Mouse (Mus musculus) MEL (cell line): ENCODE measurements at regions not wholly inside any gene's neighbourhood (a gene's known extent, or its start where the extent isn't known, plus 50 kb on each side); places are given as distances from the start of the nearest gene placed in this dataset.
A peak's percentile ranks its signal among the peaks of the same experiment; 100 is the strongest.

Experiments used
- DNase-seq: peaks from one replicate; pipeline ENCODE4 v3.0.0; 2011; ENCODE audit warnings: low read depth, low spot score
- H3K27ac ChIP-seq: 2 replicates; pipeline ENCODE4 v1.5.1; 2012; ENCODE audit warnings: low read depth, mild to moderate bottlenecking, control low read depth, low read length, moderate library complexity; ENCODE audit not compliant: control insufficient read depth
- H3K27me3 ChIP-seq, 2 experiments: fragments of 150-350 bp in 1 of 2; sonication (generic) in 1 of 2; 2 replicates each; pipeline ENCODE4 v1.6.1; 2012; ENCODE audit warnings: low read length in 2 of 2, mild to moderate bottlenecking in 2 of 2, improper control_type of control experiment in 1 of 2, moderate library complexity in 1 of 2; ENCODE audit not compliant: insufficient read depth in 2 of 2, control insufficient read depth in 1 of 2
- H3K36me3 ChIP-seq, 2 experiments: 2 replicates each; pipeline ENCODE4 v1.6.1; 2012 to 2014; ENCODE audit warnings: low read length in 2 of 2, improper control_type of control experiment in 1 of 2, inconsistent platforms in 1 of 2, mild to moderate bottlenecking in 1 of 2; ENCODE audit not compliant: insufficient read depth in 2 of 2, control insufficient read depth in 1 of 2
- H3K4me1 ChIP-seq, 2 experiments: fragments of 150-350 bp in 1 of 2; sonication (generic) in 1 of 2; 2 replicates each; pipeline ENCODE4 v1.6.1; 2012; ENCODE audit warnings: low read length in 2 of 2, improper control_type of control experiment in 1 of 2, mild to moderate bottlenecking in 1 of 2; ENCODE audit not compliant: insufficient read depth in 2 of 2, control insufficient read depth in 1 of 2
- H3K4me3 ChIP-seq, 2 experiments: fragments of 150-350 bp in 1 of 2; sonication (generic) in 1 of 2; 2 replicates each; pipeline ENCODE4 v1.5.1; 2012; ENCODE audit warnings: low read depth in 2 of 2, low read length in 2 of 2, mild to moderate bottlenecking in 2 of 2, moderate library complexity in 2 of 2, control low read depth in 1 of 2, improper control_type of control experiment in 1 of 2; ENCODE audit not compliant: control insufficient read depth in 1 of 2, insufficient read depth in 1 of 2
- H3K79me2 ChIP-seq: 2 replicates; pipeline ENCODE4 v1.6.1; 2012; ENCODE audit warnings: mild to moderate bottlenecking, low read length, moderate library complexity; ENCODE audit not compliant: control insufficient read depth, poor library complexity, insufficient read depth
- H3K9ac ChIP-seq: 2 replicates; pipeline ENCODE4 v1.6.1; 2012; ENCODE audit warnings: low read depth, mild to moderate bottlenecking, control low read depth, low read length, moderate library complexity; ENCODE audit not compliant: control insufficient read depth, poor library complexity, severe bottlenecking
- H3K9me3 ChIP-seq: fragments of 150-350 bp; sonication (generic); replicated peaks from 2 replicates; pipeline ENCODE4 v1.6.1; 2012; ENCODE audit warnings: mild to moderate bottlenecking, low read length, improper control_type of control experiment, moderate library complexity; ENCODE audit not compliant: insufficient read depth
- CHD1 ChIP-seq: IDR thresholded peaks from 2 replicates; pipeline ENCODE4 v1.6.1; 2012; ENCODE audit warnings: low read depth, mild to moderate bottlenecking, inconsistent platforms, low read length, improper control_type of control experiment
- CHD2 ChIP-seq: IDR thresholded peaks from 2 replicates; pipeline ENCODE4 v1.6.1; 2011; ENCODE audit warnings: low read length, improper control_type of control experiment
- EP300 ChIP-seq, 2 experiments: IDR thresholded peaks; 2 replicates each; pipeline ENCODE4 v1.6.1; 2011; ENCODE audit warnings: improper control_type of control experiment in 2 of 2, low read length in 2 of 2, low read depth in 1 of 2, mild to moderate bottlenecking in 1 of 2
- ETS1 ChIP-seq: IDR thresholded peaks from 2 replicates; pipeline ENCODE4 v1.6.1; 2012; ENCODE audit warnings: low read depth, mild to moderate bottlenecking, inconsistent platforms, low read length, improper control_type of control experiment, moderate library complexity
- GABPA ChIP-seq: IDR thresholded peaks from 2 replicates; pipeline ENCODE4 v1.6.1; 2012; ENCODE audit warnings: low read depth, mild to moderate bottlenecking, inconsistent platforms, low read length, improper control_type of control experiment, moderate library complexity
- GATA1 ChIP-seq: IDR thresholded peaks from 2 replicates; pipeline ENCODE4 v1.6.1; 2011; ENCODE audit warnings: low read depth, low read length, improper control_type of control experiment
- KAT2A ChIP-seq: conservative IDR thresholded peaks from 2 replicates; pipeline ENCODE4 v1.6.1; 2012; ENCODE audit warnings: low read depth, low read length, improper control_type of control experiment, inconsistent platforms
- MAX ChIP-seq: IDR thresholded peaks from 2 replicates; pipeline ENCODE4 v1.6.1; 2011; ENCODE audit warnings: low read length, improper control_type of control experiment
- MAZ ChIP-seq: IDR thresholded peaks from 2 replicates; pipeline ENCODE4 v1.6.1; 2012; ENCODE audit warnings: low read depth, mild to moderate bottlenecking, inconsistent platforms, low read length, improper control_type of control experiment
- POLR2A ChIP-seq, 2 experiments: IDR thresholded peaks; 2 replicates each; pipeline ENCODE4 v1.6.1; 2011 to 2012; ENCODE audit warnings: low read length in 2 of 2, mild to moderate bottlenecking in 2 of 2, control low read depth in 1 of 2, improper control_type of control experiment in 1 of 2, low read depth in 1 of 2, moderate library complexity in 1 of 2; ENCODE audit not compliant: control insufficient read depth in 1 of 2, insufficient read depth in 1 of 2, poor library complexity in 1 of 2
- POLR2AphosphoS2 ChIP-seq: IDR thresholded peaks from 2 replicates; pipeline ENCODE4 v1.6.1; 2011; ENCODE audit warnings: low read length, improper control_type of control experiment
- POLR2AphosphoS5 ChIP-seq: IDR thresholded peaks from 2 replicates; pipeline ENCODE4 v1.6.1; 2012; ENCODE audit warnings: low read depth, borderline replicate concordance, mild to moderate bottlenecking, inconsistent platforms, low read length, moderate library complexity, mixed read lengths
- SIN3A ChIP-seq: IDR thresholded peaks from 2 replicates; pipeline ENCODE4 v1.6.1; 2012; ENCODE audit warnings: low read length, improper control_type of control experiment, inconsistent platforms
- SMC3 ChIP-seq: IDR thresholded peaks from 2 replicates; pipeline ENCODE4 v1.6.1; 2011; ENCODE audit warnings: low read depth, low read length, improper control_type of control experiment
- USF1 ChIP-seq: IDR thresholded peaks from 2 replicates; pipeline ENCODE4 v1.6.1; 2014; ENCODE audit warnings: low read depth, mild to moderate bottlenecking, inconsistent platforms, low read length, improper control_type of control experiment, moderate library complexity
- USF2 ChIP-seq, 2 experiments: IDR thresholded peaks; 2 replicates each; pipeline ENCODE4 v1.6.1; 2011 to 2012; ENCODE audit warnings: improper control_type of control experiment in 2 of 2, low read length in 2 of 2, borderline replicate concordance in 1 of 2, inconsistent platforms in 1 of 2, low read depth in 1 of 2, mild to moderate bottlenecking in 1 of 2; ENCODE audit not compliant: insufficient read depth in 1 of 2
- ZKSCAN1 ChIP-seq: IDR thresholded peaks from 2 replicates; pipeline ENCODE4 v1.6.1; 2012; ENCODE audit warnings: low read depth, mild to moderate bottlenecking, inconsistent platforms, low read length, improper control_type of control experiment, moderate library complexity
- ZNF384 ChIP-seq: IDR thresholded peaks from 2 replicates; pipeline ENCODE4 v1.6.1; 2012; ENCODE audit warnings: low read depth, mild to moderate bottlenecking, inconsistent platforms, low read length, improper control_type of control experiment

GRCm38 (mm10) chr12:12620316-12620715, 321.4 kb downstream of the Mycn start:
- no peaks in the 10 kb centered on the region; a peak in 1 of 4 replicates for H3K27me3 ChIP-seq
- no peaks in the 10 kb centered on the region for H3K79me2 ChIP-seq
- no peak for TF ChIP-seq USF1
- no peak for TF ChIP-seq POLR2AphosphoS2
- TF ChIP-seq GATA1, result no peak
- no peak for TF ChIP-seq MAX
- no peak for TF ChIP-seq ZNF384
- TF ChIP-seq SIN3A, result no peak
- no peak for TF ChIP-seq CHD1
- TF ChIP-seq POLR2A (IDR thresholded peaks at IDR 0.05; ENCODE audit: control insufficient read depth in 1 of 2, insufficient read depth in 1 of 2, low read depth in 1 of 2, low read length in 2 of 2, poor library complexity in 1 of 2), result no peak
- no peak for TF ChIP-seq ZKSCAN1
- TF ChIP-seq EP300 (IDR thresholded peaks at IDR 0.05; ENCODE audit: low read depth in 1 of 2, low read length in 2 of 2), result no peak
- TF ChIP-seq POLR2AphosphoS5, result no peak
- no peak for TF ChIP-seq GABPA
- TF ChIP-seq CHD2, result no peak
- TF ChIP-seq USF2 (IDR thresholded peaks at IDR 0.05; ENCODE audit: borderline replicate concordance in 1 of 2, insufficient read depth in 1 of 2, low read depth in 1 of 2, low read length in 2 of 2), result no peak
- no peak for TF ChIP-seq MAZ
- no peak for TF ChIP-seq KAT2A
- TF ChIP-seq ETS1, result no peak
- TF ChIP-seq, all 39 proteins: peak for 0
- H3K9ac ChIP-seq, result no peak overlapping the region
- peaks cover 0 to 7% of the 10 kb centered on the region in 2 experiments; a peak in 2 of 4 replicates for H3K4me1 ChIP-seq
- H3K27ac ChIP-seq, result no peak overlapping the region
- no peak for DNase-seq
- H3K36me3 ChIP-seq, result peaks cover 0 to 5% of the 10 kb centered on the region in 2 experiments; a peak in 2 of 4 replicates
- no peaks in the 10 kb centered on the region for H3K9me3 ChIP-seq
- no peak overlapping the region for H3K4me3 ChIP-seq

GRCm38 (mm10) chr12:12619431-12619830, 322.3 kb downstream of the Mycn start:
- no peaks in the 10 kb centered on the region for H3K9me3 ChIP-seq
- H3K4me3 ChIP-seq, result no peak overlapping the region
- no peak for TF ChIP-seq MAZ
- no peak; the same call in 1 of the 2 replicates for TF ChIP-seq ETS1
- TF ChIP-seq EP300 (IDR thresholded peaks at IDR 0.05; ENCODE audit: low read depth in 1 of 2, low read length in 2 of 2), result peak; percentile 44 to 57
- TF ChIP-seq GATA1, result peak; percentile 42; the same call in 1 of the 2 replicates
- no peak for TF ChIP-seq POLR2AphosphoS2
- 0 out of 2 replicates have a peak, but pooled peaks have one; percentile 10 for TF ChIP-seq SMC3
- TF ChIP-seq USF2 (IDR thresholded peaks at IDR 0.05; ENCODE audit: borderline replicate concordance in 1 of 2, insufficient read depth in 1 of 2, low read depth in 1 of 2, low read length in 2 of 2), result no peak
- peak; percentile 85 for TF ChIP-seq ZNF384
- H3K36me3 ChIP-seq, result peaks cover 0 to 5% of the 10 kb centered on the region in 2 experiments; a peak in 2 of 4 replicates
- peaks cover 0 to 7% of the 10 kb centered on the region in 2 experiments; a peak in 2 of 4 replicates for H3K4me1 ChIP-seq
- peaks cover 0 to 2% of the 10 kb centered on the region in 2 experiments; a peak in 2 of 4 replicates for H3K27me3 ChIP-seq
- H3K27ac ChIP-seq, result no peak overlapping the region
- peak; percentile 52 for DNase-seq
- no peaks in the 10 kb centered on the region for H3K79me2 ChIP-seq
- H3K9ac ChIP-seq, result no peak overlapping the region
